Mouse (Mus musculus) R1 (cell line): Measurements from ENCODE around the gene Nphs1.
"Not testable (repeated sequence)": the region's sequence is repeated elsewhere in the genome, so short reads cannot be mapped to it uniquely, and the experiment has no call there.

Source experiments
- DNase-seq: peaks from one replicate; pipeline ENCODE4 v3.0.0-alpha.2; 2018; ENCODE audit warnings: low read depth, low spot score

The Nphs1 gene

DNA sequence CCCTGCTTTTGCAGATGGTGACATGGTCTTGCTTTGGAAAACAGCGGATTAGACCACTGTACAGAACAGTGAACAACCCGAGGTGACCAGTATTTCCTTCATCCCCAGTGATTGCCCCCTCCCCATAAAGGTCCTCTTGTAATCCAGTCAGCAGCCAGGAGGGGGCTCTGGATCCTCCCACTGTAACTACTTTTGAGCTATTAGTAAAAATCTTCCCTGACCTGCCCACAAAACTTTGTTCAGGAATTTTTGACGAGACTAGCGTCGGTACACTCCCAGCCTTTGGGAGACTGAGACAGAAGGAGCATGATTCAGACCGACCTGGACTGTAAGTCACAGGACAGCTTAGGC, 32.8 kb downstream of the Nphs1 start:
- DNase-seq: peak; percentile 63

DNA sequence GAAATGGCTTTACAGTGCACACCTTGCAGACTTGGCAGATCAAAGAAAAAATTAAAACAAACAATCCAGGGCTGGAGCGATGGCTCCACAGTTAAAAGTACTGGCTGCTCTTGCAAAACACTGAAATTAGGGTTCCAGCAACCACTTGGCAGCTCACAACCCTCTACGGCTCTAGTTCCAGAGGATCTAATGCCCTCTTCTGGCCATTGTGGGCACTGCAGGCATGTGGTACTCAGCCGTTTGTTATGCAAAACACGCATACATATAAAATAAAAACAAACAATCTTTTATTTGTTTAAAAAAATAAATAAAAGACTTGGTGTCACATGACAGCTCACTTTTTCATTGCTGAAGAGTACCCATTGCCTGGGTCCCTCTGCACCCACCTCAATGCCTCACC, 34.6 kb downstream of the Nphs1 start:
- DNase-seq: peak; percentile 87

GRCm38 (mm10) chr7:30493401-30493931, 35.4 kb downstream of the Nphs1 start, which contains the start of gene Prodh2:
Gene Prodh2 (plus strand): TSS chr7:30493622.
- DNase-seq: peak; percentile 41

DNA sequence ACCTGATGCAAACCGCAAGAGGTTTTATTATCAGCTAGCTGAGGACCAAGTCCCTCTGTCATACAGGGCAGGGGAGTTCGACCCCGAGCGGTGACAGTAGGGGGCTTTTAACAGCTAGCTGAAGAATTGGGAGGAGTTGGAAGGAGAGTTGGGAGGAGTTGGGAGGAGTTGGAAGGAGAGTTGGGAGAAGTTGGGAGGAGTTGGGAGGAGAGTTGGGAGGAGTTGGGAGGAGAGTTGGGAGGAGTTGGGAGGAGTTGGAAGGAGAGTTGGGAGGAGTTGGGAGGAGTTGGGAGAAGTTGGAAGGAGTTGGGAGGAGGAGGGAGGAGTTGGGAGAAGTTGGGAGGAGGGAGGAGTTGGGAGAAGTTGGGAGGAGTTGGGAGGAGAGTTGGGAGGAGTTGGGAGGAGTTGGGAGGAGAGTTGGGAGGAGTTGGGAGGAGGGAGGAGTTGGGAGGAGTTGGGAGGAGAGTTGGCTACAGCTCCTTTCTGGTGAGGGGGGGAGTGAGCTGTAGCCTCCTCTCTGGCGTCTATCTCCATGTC, 37.5 kb downstream of the Nphs1 start:
- peak; percentile 90 for DNase-seq

DNA sequence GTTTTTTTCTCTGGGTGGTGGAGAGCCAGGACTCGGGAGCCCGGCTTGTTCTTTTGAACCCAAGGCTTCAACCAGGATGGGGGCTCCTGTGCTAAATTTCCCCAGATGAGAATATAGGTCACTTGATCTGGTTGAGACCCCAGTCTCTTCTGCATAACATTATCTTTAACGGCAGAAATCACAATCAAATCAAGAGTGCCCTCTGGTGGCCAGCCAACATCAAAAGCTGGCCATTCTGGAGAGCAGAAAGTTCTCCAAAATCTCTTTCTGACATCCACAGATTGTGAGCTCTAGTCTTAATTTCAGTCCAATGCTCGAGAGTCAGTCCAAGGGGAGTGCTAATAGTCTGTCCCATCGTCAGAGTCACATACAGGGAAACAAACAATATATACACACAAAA, 43.0 kb downstream of the Nphs1 start:
- DNase-seq: not testable (repeated sequence)

DNA sequence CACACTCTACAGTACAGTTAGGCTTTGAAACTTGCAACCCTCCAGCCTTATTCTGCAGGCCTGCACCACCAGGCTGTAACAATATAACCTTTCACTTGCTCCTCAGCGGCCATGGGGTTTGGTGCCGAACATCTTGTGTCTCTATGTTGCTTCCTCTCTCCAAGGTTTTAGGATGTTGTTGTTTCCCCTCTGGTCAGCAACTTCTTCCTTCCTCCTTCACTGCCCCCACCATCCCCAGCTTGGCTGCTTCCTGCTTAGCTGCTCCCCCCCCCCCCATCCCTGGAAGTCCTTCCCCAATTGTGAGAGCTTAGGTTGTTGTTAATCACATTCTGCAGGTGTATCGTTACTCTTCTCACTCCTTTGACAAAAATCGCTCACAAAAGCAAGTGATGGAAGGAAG, 49.9 kb downstream of the Nphs1 start:
- DNase-seq: peak; percentile 23

DNA sequence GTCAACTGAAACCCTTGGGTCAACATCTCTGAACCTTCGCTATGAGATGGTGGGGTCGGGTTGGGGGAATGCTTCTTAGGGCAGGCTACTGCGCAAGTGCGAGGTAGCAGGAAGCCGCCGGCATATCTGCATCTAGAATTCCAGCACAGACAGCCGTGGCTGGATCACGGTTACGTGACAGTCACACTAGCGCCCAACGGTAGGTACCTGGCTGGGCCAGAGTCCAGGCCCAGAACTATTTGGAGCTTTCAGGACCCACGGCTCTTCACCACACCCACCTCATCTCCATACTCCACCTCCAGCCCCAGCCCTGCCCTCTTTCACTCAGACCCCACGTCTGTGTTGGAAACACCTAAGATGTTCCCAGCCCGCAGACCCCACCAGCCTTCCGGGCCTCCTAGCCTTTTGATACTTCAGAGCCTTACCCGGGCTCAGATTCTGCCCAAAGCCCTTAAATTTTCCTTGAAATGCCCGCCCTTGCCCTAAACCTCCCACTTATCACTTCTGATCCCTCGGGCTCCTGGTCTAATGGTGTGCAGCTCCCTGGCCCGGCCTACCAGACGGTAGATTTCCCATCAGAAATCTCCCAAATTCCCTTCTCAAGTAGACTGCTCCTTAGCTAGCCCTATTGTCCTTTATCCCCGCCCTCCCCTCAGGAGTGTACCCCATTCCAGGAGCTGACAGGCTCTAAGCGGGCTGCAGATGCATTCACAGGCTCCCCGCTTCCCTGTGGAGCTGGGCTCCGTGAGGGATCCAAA, 57.1 kb downstream of the Nphs1 start:
- DNase-seq: peak; percentile 88

GRCm38 (mm10) chr7:30518325-30518724, 60.2 kb downstream of the Nphs1 start:
- peak; percentile 47 for DNase-seq

DNA sequence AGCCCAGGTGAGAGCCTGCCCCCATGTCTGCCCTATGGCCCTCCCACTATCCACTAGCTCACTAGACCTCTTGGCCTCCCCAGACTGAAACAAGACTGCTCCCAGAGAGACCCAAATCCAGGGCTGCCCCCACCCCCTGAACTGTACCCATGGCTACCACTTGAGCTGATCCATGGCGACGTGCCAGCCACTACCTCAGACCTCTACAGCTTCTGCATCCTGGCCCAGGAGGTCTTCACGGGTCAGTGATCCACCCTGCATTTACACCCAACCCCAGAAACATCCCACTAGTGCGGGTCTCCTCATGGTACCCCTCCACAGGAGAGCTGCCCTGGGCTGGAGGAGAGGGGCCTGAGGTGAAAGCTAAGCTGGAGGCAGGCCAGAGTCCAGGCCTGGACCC, 62.3 kb downstream of the Nphs1 start:
- DNase-seq: no peak

DNA sequence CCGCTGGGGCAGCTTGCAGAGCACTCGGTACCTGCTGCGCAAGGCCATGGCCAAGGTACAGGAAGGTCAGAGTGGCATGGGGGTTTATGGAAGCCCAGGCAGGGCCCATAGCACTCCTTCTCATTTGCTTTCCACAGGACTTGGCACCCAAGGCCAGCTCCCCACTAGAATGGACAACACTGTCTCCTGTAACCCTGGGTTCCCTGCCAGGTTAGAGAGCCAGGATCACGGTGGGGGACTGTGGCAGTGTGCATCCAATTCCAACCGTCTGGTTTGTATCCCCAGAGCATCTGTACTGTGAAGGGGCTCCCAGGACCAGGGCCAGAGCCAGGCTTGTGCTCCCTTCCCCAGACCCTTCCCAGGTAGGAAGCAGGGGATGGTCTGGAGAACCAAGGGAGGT, 62.7 kb downstream of the Nphs1 start:
- no peak for DNase-seq

DNA sequence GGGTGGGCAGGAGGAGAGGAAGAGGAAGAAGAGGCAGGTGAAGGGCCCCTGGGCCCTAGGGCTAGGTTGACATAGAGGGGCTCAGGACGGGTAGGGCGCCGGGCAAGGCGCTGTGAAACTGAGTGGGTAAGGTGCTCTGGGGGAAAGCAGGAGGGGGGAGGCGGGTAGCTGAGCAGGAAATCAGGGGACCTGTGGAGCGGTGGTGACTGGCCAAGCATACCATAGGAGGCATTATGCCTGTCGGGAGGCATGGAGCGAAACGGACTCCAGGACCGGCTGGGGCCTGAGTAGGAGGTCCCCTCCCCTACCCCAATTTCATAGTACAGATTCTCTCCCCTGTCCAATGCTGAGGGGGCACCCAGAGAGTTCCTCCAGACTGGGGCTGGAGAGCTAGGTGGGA, 64.8 kb downstream of the Nphs1 start:
- no peak for DNase-seq

DNA sequence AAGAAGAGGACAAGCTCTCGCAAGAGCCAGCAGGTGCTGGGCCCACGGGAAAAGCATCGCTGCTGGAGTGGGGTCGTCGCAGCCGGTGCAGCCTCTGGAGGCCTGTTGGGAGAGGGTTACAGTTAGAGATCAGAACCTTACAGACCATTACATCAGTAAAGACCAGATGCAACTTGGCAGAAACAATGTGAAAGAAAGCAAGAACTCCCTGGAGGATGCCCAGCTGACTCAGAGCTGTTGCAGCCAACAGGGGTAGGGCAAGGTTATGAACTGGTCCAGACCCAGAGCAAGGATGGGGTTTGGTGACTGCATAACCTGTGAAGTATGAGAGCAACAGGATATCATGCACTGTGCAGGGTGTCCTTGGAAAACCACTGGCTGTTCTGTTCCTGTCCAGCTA, 66.4 kb downstream of the Nphs1 start:
- no peak for DNase-seq

DNA sequence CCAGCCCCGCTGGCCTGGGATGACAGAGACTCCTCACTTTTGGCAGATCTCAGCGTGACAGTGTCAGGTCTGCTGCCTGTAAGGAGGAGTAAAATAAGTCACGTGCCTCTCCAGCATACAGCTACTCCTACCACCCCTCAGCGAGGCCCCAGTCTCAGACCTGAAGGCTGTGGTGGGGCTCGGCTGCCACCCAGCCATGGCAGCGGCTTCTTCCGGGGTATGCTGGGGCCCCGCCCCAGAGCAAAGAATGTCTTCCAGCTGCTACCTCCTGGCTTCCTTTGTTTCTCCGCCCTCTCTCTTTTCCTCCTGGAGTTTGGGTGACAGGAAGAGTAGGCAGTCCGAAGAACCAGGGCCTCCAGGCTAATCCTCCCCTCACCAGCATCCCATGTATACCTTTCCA, 67.8 kb downstream of the Nphs1 start:
- DNase-seq: peak; percentile 29

- DNase-seq: no peak
Measured at GRCm38 (mm10) chr7:30526399-30526798, 68.3 kb downstream of the Nphs1 start.

GRCm38 (mm10) chr7:30526981-30527380, 68.9 kb downstream of the Nphs1 start:
- DNase-seq: no peak

GRCm38 (mm10) chr7:30531291-30531815, 73.2 kb downstream of the Nphs1 start:
- DNase-seq: no peak

GRCm38 (mm10) chr7:30532931-30533330, 74.8 kb downstream of the Nphs1 start:
- no peak for DNase-seq

DNA sequence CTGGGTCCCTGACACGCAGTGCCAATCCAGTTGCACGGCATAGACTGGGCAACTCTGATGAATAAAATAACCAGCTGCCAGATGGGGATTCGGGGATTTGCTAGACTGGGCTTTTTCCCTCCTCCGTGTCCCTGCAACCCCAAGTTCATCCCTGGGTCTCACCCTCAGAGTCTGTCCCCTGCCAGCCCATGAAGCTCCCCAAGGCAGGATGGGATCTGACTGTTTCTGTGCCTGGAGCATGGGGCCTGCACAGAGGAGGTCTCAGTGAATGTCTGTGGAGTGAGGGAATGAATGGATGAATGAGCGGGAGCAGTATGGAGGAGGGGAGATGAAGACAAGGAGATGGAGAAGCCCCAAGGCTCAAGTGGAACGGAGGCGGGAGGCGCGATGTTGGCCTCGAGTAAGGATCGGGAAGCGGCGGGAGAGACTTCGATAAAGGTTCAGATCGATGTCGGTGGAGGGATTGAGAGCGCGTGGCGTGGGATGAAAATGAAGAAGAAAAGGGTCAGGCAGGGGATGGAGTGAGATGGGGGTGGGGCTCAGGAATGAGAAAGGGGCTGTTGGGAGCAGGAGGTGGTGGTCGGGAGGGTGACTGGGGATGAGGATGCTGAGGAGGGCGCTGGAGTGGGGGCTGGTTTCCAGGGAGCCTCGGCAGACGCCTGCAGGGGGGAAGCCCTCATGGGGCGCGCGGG, 76.0 kb downstream of the Nphs1 start:
- DNase-seq: peak; percentile 16

DNA sequence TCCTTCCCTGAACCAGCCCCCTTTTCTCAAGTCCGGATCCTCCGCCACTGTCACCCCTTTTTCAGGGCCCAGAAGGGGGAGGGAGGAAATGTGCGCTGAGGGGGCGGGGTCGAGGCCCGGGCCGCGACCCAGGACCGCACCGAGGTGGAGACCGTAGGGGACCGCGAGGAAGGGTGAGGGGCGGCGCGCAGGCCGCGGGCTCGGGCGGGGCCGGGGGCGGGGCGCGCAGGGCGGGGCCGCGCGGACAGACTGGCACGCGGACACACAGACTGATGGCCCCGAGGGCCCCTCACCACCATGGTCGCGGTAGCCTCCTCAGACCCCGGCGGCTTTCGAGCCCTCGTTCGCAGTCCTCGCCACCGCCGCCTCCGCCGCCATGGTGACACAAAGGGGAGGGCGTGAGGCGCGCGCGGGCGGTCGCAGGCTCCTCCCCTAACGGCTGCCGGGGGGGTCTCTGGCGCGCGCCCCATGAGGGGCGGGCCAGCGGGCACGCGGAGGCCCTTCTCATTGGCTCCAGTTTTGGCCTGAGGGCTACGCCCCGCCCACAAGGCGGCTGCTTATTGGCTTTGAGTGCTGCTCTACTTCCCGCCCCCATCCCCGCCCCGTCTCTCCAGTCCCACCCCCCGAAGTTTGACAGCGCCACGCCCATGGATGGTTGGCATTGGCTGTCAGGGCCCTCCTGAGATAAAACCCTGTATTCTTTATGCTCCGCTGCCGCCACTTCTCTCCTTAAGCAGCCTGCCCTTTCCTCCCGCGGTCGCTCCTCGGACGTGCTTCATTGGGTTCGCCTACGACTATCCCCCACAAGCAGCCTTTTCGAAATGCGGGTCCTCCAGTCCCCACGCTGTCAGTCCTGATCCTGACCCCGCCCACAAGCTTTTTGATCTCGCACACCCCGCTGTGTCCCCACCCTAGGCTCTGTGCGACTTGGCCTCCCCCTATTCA, 76.8 kb downstream of the Nphs1 start, which contains the start of gene Arhgap33:
TSS of gene Arhgap33 (minus strand) at position 428 of the 945 bp plus-strand sequence.
- peak; percentile 97 for DNase-seq
